Mouse (Mus musculus): Measurements from ENCODE around the gene Gm5796. TPM values are rescaled to one million over a fixed set of nuclear protein-coding genes. Genes with fewer than 3 reads are reported as not detected.
"Not testable (repeated sequence)": the region's sequence is repeated elsewhere in the genome, so short reads cannot be mapped to it uniquely, and the experiment has no call there.

The Gm5796 gene
- polyA plus RNA-seq (2015; fragmentation: Nextera tagmentation; extraction: Ambion mirVana) = 0.12 TPM in 1 of 2 replicates, not detected in the other

- H3K4me1 ChIP-seq (replicated peaks; ENCODE audit: control insufficient read depth, insufficient read depth, low read length); ATAC-seq; H3K27me3 ChIP-seq (replicated peaks; ENCODE audit: control insufficient read depth, insufficient read depth, low read length); H3K9me3 ChIP-seq (ENCODE audit: control insufficient read depth); H3K4me2 ChIP-seq (replicated peaks; ENCODE audit: low read depth); H3K4me3 ChIP-seq (ENCODE audit: low read depth, low read length); H3K27ac ChIP-seq (ENCODE audit: low read depth, low read length); H3K9ac ChIP-seq (ENCODE audit: low read depth, low read length); H3K36me3 ChIP-seq (ENCODE audit: control insufficient read depth, insufficient read depth): not testable (repeated sequence)
- WGBS = no CpG with 5 or more reads among the region's 3 CpGs
These were observed at the start of gene Gm5796 for GRCm38 (mm10) chr14:4023641-4024040. Gene Gm5796 (plus strand): TSS chr14:4023941.

- ATAC-seq; H3K36me3 ChIP-seq (ENCODE audit: control insufficient read depth, insufficient read depth); H3K9ac ChIP-seq (ENCODE audit: low read depth, low read length); H3K4me1 ChIP-seq (replicated peaks; ENCODE audit: control insufficient read depth, insufficient read depth, low read length); H3K9me3 ChIP-seq (ENCODE audit: control insufficient read depth); H3K4me3 ChIP-seq (ENCODE audit: low read depth, low read length); H3K4me2 ChIP-seq (replicated peaks; ENCODE audit: low read depth); H3K27ac ChIP-seq (ENCODE audit: low read depth, low read length); H3K27me3 ChIP-seq (replicated peaks; ENCODE audit: control insufficient read depth, insufficient read depth, low read length): not testable (repeated sequence)
- 73% methylated on average over 1 of the region's 3 CpGs for WGBS
These were observed 25.6 kb upstream of the Gm5796 start, which contains the start of gene Gm3099 for GRCm38 (mm10) chr14:3998094-3998493. Gene Gm3099 (plus strand): TSS chr14:3998394.

- H3K9me3 ChIP-seq (ENCODE audit: control insufficient read depth); ATAC-seq; H3K4me3 ChIP-seq (ENCODE audit: low read depth, low read length); H3K36me3 ChIP-seq (ENCODE audit: control insufficient read depth, insufficient read depth); H3K9ac ChIP-seq (ENCODE audit: low read depth, low read length); H3K27ac ChIP-seq (ENCODE audit: low read depth, low read length); H3K4me1 ChIP-seq (replicated peaks; ENCODE audit: control insufficient read depth, insufficient read depth, low read length); H3K4me2 ChIP-seq (replicated peaks; ENCODE audit: low read depth); H3K27me3 ChIP-seq (replicated peaks; ENCODE audit: control insufficient read depth, insufficient read depth, low read length): not testable (repeated sequence)
- WGBS = 57% methylated on average over 3 of the region's 3 CpGs
These were observed 60.1 kb downstream of the Gm5796 start, which contains the start of gene Gm3115 for GRCm38 (mm10) chr14:4083820-4084219. Gene Gm3115 (plus strand): TSS chr14:4084120.

Other genes with a start within 250 kb of the Gm5796 start
- not detected in 2 replicates for gene Gm3002, start 213.9 kb upstream of the Gm5796 start, polyA plus RNA-seq (2015; fragmentation: Nextera tagmentation; extraction: Ambion mirVana)
- 0.12 TPM in 1 of 2 replicates, not detected in the other for gene Gm3033, start 177.7 kb upstream of the Gm5796 start, polyA plus RNA-seq (2015; fragmentation: Nextera tagmentation; extraction: Ambion mirVana)
- gene Gm2916, start 139.8 kb upstream of the Gm5796 start, polyA plus RNA-seq (2015; fragmentation: Nextera tagmentation; extraction: Ambion mirVana) = not detected in 2 replicates
- gene Gm3029, start 92.2 kb upstream of the Gm5796 start, polyA plus RNA-seq (2015; fragmentation: Nextera tagmentation; extraction: Ambion mirVana) = not detected in 2 replicates
- gene Gm3095, start 60.4 kb upstream of the Gm5796 start, polyA plus RNA-seq (2015; fragmentation: Nextera tagmentation; extraction: Ambion mirVana) = not detected in 2 replicates
- gene Gm3099, start 25.5 kb upstream of the Gm5796 start, polyA plus RNA-seq (2015; fragmentation: Nextera tagmentation; extraction: Ambion mirVana) = not detected in 2 replicates
- gene Gm3115, start 60.2 kb downstream of the Gm5796 start, polyA plus RNA-seq (2015; fragmentation: Nextera tagmentation; extraction: Ambion mirVana) = not detected in 2 replicates
- 0.26 and 0.31 TPM in 2 replicates for gene Gm8108, start 86.6 kb downstream of the Gm5796 start, polyA plus RNA-seq (2015; fragmentation: Nextera tagmentation; extraction: Ambion mirVana)
- gene Gm3127, start 141.1 kb downstream of the Gm5796 start, polyA plus RNA-seq (2015; fragmentation: Nextera tagmentation; extraction: Ambion mirVana) = not detected in 2 replicates
- gene Gm2974, start 158.6 kb downstream of the Gm5796 start, polyA plus RNA-seq (2015; fragmentation: Nextera tagmentation; extraction: Ambion mirVana) = 0.21 TPM in 1 of 2 replicates, not detected in the other
- gene Gm3138, start 225.7 kb downstream of the Gm5796 start, polyA plus RNA-seq (2015; fragmentation: Nextera tagmentation; extraction: Ambion mirVana) = not detected in 2 replicates

Data from intestine, postnatal 0 days (tissue).